In genomic region chr13:47549626-47550025, GRCm38 (mm10) we compare ENCODE assay signal across 10 mouse cellular contexts.
"Had no signal": no experiment of that assay in that cellular context is flagged by ENCODE, and none has a peak within 500 bp of the region (broad histone marks: within the 10 kb centered on the region; RNA-seq: fewer than 3 reads in every experiment).

No protein-coding gene starts in this region.

- H3K9me3 ChIP-seq: limb, embryonic 13.5 days had no signal

- H3K27me3 ChIP-seq: limb, embryonic 13.5 days had no signal

- H3K9ac ChIP-seq: limb, embryonic 13.5 days; liver, embryonic 14.5 days had no signal

- H3K27ac ChIP-seq: limb, embryonic 13.5 days; liver, embryonic 14.5 days had no signal

- H3K36me3 ChIP-seq: limb, embryonic 13.5 days had no signal

- H3K4me3 ChIP-seq: limb, embryonic 13.5 days had no signal

- DNase-seq: kidney, adult 8-10 months; kidney, postnatal 25 days; lung, adult 18-20 months; lung, postnatal 36 days; thymus, adult 2 months; thymus, postnatal 25 days had no signal

- H3K4me1 ChIP-seq: limb, embryonic 13.5 days had no signal

- ATAC-seq: intestine, postnatal 0 days; lung, postnatal 0 days had no signal

- H3K4me2 ChIP-seq: limb, embryonic 13.5 days had no signal
